Mouse (Mus musculus): ENCODE data around the gene Rin2.

DNA sequence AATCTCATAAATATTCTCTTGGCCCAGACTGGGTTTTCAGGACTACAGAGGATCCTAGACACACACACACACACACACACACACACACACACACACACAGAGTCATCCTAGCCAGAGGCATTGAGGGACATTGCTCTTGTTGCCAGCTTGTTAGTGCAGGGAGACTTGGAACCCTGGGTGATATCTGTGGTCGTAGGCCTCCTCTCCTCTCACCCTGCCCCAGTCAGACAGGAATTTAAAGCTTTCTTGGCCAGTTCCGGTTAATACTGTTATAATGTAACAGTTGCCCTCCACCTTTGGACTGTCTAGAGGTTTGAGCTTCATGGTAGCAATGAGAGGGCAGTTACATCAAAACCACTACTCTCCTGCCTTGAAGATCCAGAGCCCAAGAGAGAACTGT, 152.9 kb downstream of the Rin2 start:
- TF ChIP-seq POLR2A (IDR thresholded peaks at IDR 0.05; ENCODE audit: borderline replicate concordance, insufficient read depth, low read length) (no peak), CTCF (IDR thresholded peaks at IDR 0.05; ENCODE audit: borderline replicate concordance, insufficient read depth, low read depth, low read length) (no peak)
